8 mouse cellular contexts compared by ENCODE assay signal in the genomic region with DNA sequence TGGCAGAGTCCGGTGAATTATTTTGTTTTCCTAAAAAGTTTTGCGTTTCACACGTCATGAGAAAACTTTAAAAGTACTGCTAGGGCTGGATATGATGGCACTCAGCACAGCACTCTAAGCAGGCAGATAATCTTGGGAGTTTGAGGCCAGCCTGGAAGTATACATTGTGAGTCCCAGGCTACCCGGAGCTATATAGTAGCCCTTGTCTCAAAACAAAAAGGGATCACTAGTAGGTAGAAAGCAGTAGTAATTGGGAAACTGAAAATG. TPM values are rescaled to one million over a fixed set of nuclear protein-coding genes. Genes with fewer than 3 reads are reported as not detected.
DNase-seq lines count a peak whose midpoint lies in the region; ATAC-seq and TF ChIP-seq lines count a peak whose summit lies in the region.

No protein-coding gene starts in this region.

- peaks cover 15% of the 10 kb centered on the region for H3K79me3 ChIP-seq in C2C12 (ENCODE audit: low read depth)

- 16% methylated on average over 4 of the region's 4 CpGs for WGBS in heart, embryonic 10.5 days
- WGBS in forebrain, embryonic 14.5 days = 19% methylated on average over 4 of the region's 4 CpGs
- 16% methylated on average over 4 of the region's 4 CpGs for WGBS in liver, embryonic 15.5 days (ENCODE audit: insufficient replicate concordance)

- H3K4me2 ChIP-seq in forebrain, embryonic 14.5 days (ENCODE audit: low read length) = peak overlapping the region; percentile 59
- H3K4me2 ChIP-seq in liver, embryonic 15.5 days = peak overlapping the region; percentile 88

- peak overlapping the region; percentile 87 for H3K9ac ChIP-seq in forebrain, embryonic 14.5 days (ENCODE audit: low read length)
- H3K9ac ChIP-seq in liver, embryonic 15.5 days = peak overlapping the region; percentile 79

- DNase-seq in heart, embryonic 10.5 days (ENCODE audit: low spot score) = no peak
- DNase-seq in heart, adult 8-10 months (ENCODE audit: low spot score) = no peak
- no peak for DNase-seq in forebrain, embryonic 14.5 days (ENCODE audit: low spot score)
- DNase-seq in frontal cortex, postnatal 14 days (ENCODE audit: low spot score in 2 of 2) = no peak
- no peak for DNase-seq in thymus, postnatal 0 days (ENCODE audit: low spot score)
- no peak for DNase-seq in left cerebral cortex, adult 8-10 months (ENCODE audit: low spot score in 2 of 2)

- no peaks in the 10 kb centered on the region for H3K36me3 ChIP-seq in heart, embryonic 10.5 days
- H3K36me3 ChIP-seq in C2C12 (ENCODE audit: control insufficient read depth, insufficient read depth) = no peaks in the 10 kb centered on the region
- H3K36me3 ChIP-seq in forebrain, embryonic 14.5 days (ENCODE audit: control insufficient read depth, insufficient read depth, low read length) = no peaks in the 10 kb centered on the region
- H3K36me3 ChIP-seq in liver, embryonic 15.5 days (replicated peaks) = no peaks in the 10 kb centered on the region

- H3K27me3 ChIP-seq in heart, embryonic 10.5 days (ENCODE audit: insufficient read depth, poor library complexity, severe bottlenecking) = no peaks in the 10 kb centered on the region
- H3K27me3 ChIP-seq in C2C12 (ENCODE audit: control insufficient read depth, insufficient read depth, insufficient read length) = no peaks in the 10 kb centered on the region
- H3K27me3 ChIP-seq in forebrain, embryonic 14.5 days (replicated peaks; ENCODE audit: control insufficient read depth, insufficient read depth, low read length) = no peaks in the 10 kb centered on the region
- no peaks in the 10 kb centered on the region for H3K27me3 ChIP-seq in liver, embryonic 15.5 days

- H3ac ChIP-seq in C2C12 (ENCODE audit: control insufficient read depth, insufficient read length, low read depth) = peak overlapping the region; percentile 65

- peaks cover 33% of the 10 kb centered on the region for H3K79me2 ChIP-seq in C2C12 (ENCODE audit: control insufficient read depth, insufficient read depth)

- peaks cover 12% of the 10 kb centered on the region for H3K4me1 ChIP-seq in heart, embryonic 10.5 days
- peaks cover 22% of the 10 kb centered on the region for H3K4me1 ChIP-seq in forebrain, embryonic 14.5 days (ENCODE audit: control insufficient read depth, insufficient read depth, low read length)
- H3K4me1 ChIP-seq in liver, embryonic 15.5 days (replicated peaks) = peaks cover 56% of the 10 kb centered on the region

- peak; percentile 0; the same call in 1 of the 2 replicates for ATAC-seq in forebrain, embryonic 14.5 days
- ATAC-seq in liver, embryonic 15.5 days (ENCODE audit: insufficient read depth) = no peak

- peak overlapping the region; percentile 94 for H3K27ac ChIP-seq in heart, embryonic 10.5 days
- peak overlapping the region; percentile 86 for H3K27ac ChIP-seq in forebrain, embryonic 14.5 days (ENCODE audit: low read depth, low read length)
- peak overlapping the region; percentile 87 for H3K27ac ChIP-seq in liver, embryonic 15.5 days (replicated peaks)

- no peak for TF ChIP-seq CTCF in C2C12 (IDR thresholded peaks at IDR 0.05; ENCODE audit: control insufficient read depth, insufficient read depth, insufficient read length)

- H3K9me3 ChIP-seq in heart, embryonic 10.5 days = no peaks in the 10 kb centered on the region
- H3K9me3 ChIP-seq in forebrain, embryonic 14.5 days (replicated peaks; ENCODE audit: control insufficient read depth, low read length) = no peaks in the 10 kb centered on the region
- H3K9me3 ChIP-seq in liver, embryonic 15.5 days (replicated peaks) = no peaks in the 10 kb centered on the region

- H3K4me3 ChIP-seq in heart, embryonic 10.5 days = peak overlapping the region; percentile 89
- H3K4me3 ChIP-seq in C2C12 (ENCODE audit: insufficient read depth, poor library complexity, severe bottlenecking) = peak overlapping the region; percentile 81
- H3K4me3 ChIP-seq in forebrain, embryonic 14.5 days (ENCODE audit: low read depth, low read length) = peak overlapping the region; percentile 78
- peak overlapping the region; percentile 74 for H3K4me3 ChIP-seq in liver, embryonic 15.5 days (replicated peaks)

TF ChIP-seq in C2C12, 6 proteins besides CTCF, POLR2A, EP300 and RAD21:
- TF ChIP-seq MAX (IDR thresholded peaks at IDR 0.05) (no peak), FOSL1 (IDR thresholded peaks at IDR 0.05; ENCODE audit: insufficient read depth, low read length, poor library complexity, severe bottlenecking) (no peak), MYOD1 (IDR thresholded peaks at IDR 0.05; ENCODE audit: control insufficient read depth, insufficient read length, low read depth) (no peak), CEBPB (IDR thresholded peaks at IDR 0.05; ENCODE audit: low read depth) (no peak), USF1 (IDR thresholded peaks at IDR 0.05; ENCODE audit: low read depth) (no peak), MYOG (IDR thresholded peaks at IDR 0.05; ENCODE audit: control insufficient read depth, extremely low read depth, insufficient read length) (no peak)

RNA-seq across cellular contexts. Expression of a gene that starts 0.6 kb away (rescaled TPM):
- polyA plus RNA-seq in heart, embryonic 10.5 days (2016; fragmentation: Nextera tagmentation; extraction: Ambion mirVana) = 8.0 and 10.3 TPM in 2 replicates
- 1 to 10 TPM; 3.8 to 5.5 (median 4.4) TPM for total RNA-seq in heart, adult 8-10 months (2022)
- 1.7 TPM for polyA plus RNA-seq in C2C12 (2012; fragmentation: generic; extraction: Trizol)
- 20.4 and 22.3 TPM in 2 replicates for polyA plus RNA-seq in forebrain, embryonic 14.5 days (2014; fragmentation: Nextera tagmentation; extraction: Ambion mirVana)
- 0.78 and 1.3 TPM in 2 replicates for polyA plus RNA-seq in liver, embryonic 15.5 days (2015; fragmentation: Nextera tagmentation; extraction: Ambion mirVana)
- 9.5 and 12.2 TPM in 2 replicates for polyA plus RNA-seq in thymus, postnatal 0 days (2015; fragmentation: Nextera tagmentation; extraction: Ambion mirVana)
- 10 to 100 TPM; 13.2 to 18.5 (median 16.8) TPM for total RNA-seq in left cerebral cortex, adult 8-10 months (2022)

RNA-seq across cellular contexts. Expression of a gene that starts 2.9 kb away (rescaled TPM):
- 224 and 227 TPM in 2 replicates for polyA plus RNA-seq in heart, embryonic 10.5 days (2016; fragmentation: Nextera tagmentation; extraction: Ambion mirVana)
- total RNA-seq in heart, adult 8-10 months (2022) = 100 to 1,000 TPM; 300 to 368 (median 327) TPM
- polyA plus RNA-seq in C2C12 (2012; fragmentation: generic; extraction: Trizol) = 49.4 TPM
- 189 and 211 TPM in 2 replicates for polyA plus RNA-seq in forebrain, embryonic 14.5 days (2014; fragmentation: Nextera tagmentation; extraction: Ambion mirVana)
- polyA plus RNA-seq in liver, embryonic 15.5 days (2015; fragmentation: Nextera tagmentation; extraction: Ambion mirVana) = 118 and 139 TPM in 2 replicates
- 287 and 292 TPM in 2 replicates for polyA plus RNA-seq in thymus, postnatal 0 days (2015; fragmentation: Nextera tagmentation; extraction: Ambion mirVana)
- 100 to 1,000 TPM; 159 to 178 (median 168) TPM for total RNA-seq in left cerebral cortex, adult 8-10 months (2022)

RNA-seq across cellular contexts. Expression of a gene that starts 36.0 kb away (rescaled TPM):
- 89.1 and 105 TPM in 2 replicates for polyA plus RNA-seq in heart, embryonic 10.5 days (2016; fragmentation: Nextera tagmentation; extraction: Ambion mirVana)
- total RNA-seq in heart, adult 8-10 months (2022) = 10 to 100 TPM in 3 of 4 experiments, 1 to 10 TPM in 1; 9.1 to 11.6 (median 10.4) TPM
- 52.7 TPM for polyA plus RNA-seq in C2C12 (2012; fragmentation: generic; extraction: Trizol)
- 117 and 121 TPM in 2 replicates for polyA plus RNA-seq in forebrain, embryonic 14.5 days (2014; fragmentation: Nextera tagmentation; extraction: Ambion mirVana)
- 46.3 and 48.6 TPM in 2 replicates for polyA plus RNA-seq in liver, embryonic 15.5 days (2015; fragmentation: Nextera tagmentation; extraction: Ambion mirVana)
- polyA plus RNA-seq in thymus, postnatal 0 days (2015; fragmentation: Nextera tagmentation; extraction: Ambion mirVana) = 177 and 196 TPM in 2 replicates
- 10 to 100 TPM; 40.8 to 45.8 (median 41.1) TPM for total RNA-seq in left cerebral cortex, adult 8-10 months (2022)
